Mouse (Mus musculus) heart, postnatal 0 days (tissue): ENCODE data around the gene Susd3. TPM values are rescaled to one million over a fixed set of nuclear protein-coding genes. Genes with fewer than 3 reads are reported as not detected.

Experiments used
- ATAC-seq: fragments of 200-750 bp; cut with Nextera tagmentation; 2 replicates; pipeline ENCODE4 v1.8.0; 2017; ENCODE audit warnings: low read depth, moderate number of reproducible peaks, moderate library complexity; ENCODE audit not compliant: insufficient read depth
- DNase-seq: peaks from one replicate; pipeline ENCODE4 v3.0.0-alpha.2; 2016; ENCODE audit warnings: low spot score
- H3K27ac ChIP-seq: fragments of 300-500 bp; sonication (generic); 2 replicates; pipeline ENCODE4 v1.5.1; 2014; ENCODE audit warnings: low read depth, mild to moderate bottlenecking
- H3K27me3 ChIP-seq: fragments of 300-500 bp; sonication (generic); 2 replicates; pipeline ENCODE4 v1.6.1; 2014; ENCODE audit warnings: low read length, mixed read lengths; ENCODE audit not compliant: control insufficient read depth, insufficient read depth
- H3K36me3 ChIP-seq: fragments of 300-500 bp; sonication (generic); replicated peaks from 2 replicates; pipeline ENCODE4 v1.6.1; 2014; ENCODE audit warnings: low read length, mixed read lengths; ENCODE audit not compliant: control insufficient read depth, insufficient read depth
- H3K4me1 ChIP-seq: fragments of 300-500 bp; sonication (generic); 2 replicates; pipeline ENCODE4 v1.6.1; 2014; ENCODE audit warnings: antibody characterized with exemption; ENCODE audit not compliant: control insufficient read depth, insufficient read depth
- H3K4me2 ChIP-seq: fragments of 300-500 bp; sonication (generic); 2 replicates; pipeline ENCODE4 v1.6.1; 2014; ENCODE audit warnings: low read depth, mild to moderate bottlenecking, low read length, moderate library complexity
- H3K4me3 ChIP-seq: fragments of 300-500 bp; sonication (generic); 2 replicates; pipeline ENCODE4 v1.5.1; 2014; ENCODE audit warnings: low read depth, low read length
- H3K9ac ChIP-seq: fragments of 300-500 bp; sonication (generic); replicated peaks from 2 replicates; pipeline ENCODE4 v1.6.1; 2014; ENCODE audit warnings: low read depth, low read length, mixed read lengths
- H3K9me3 ChIP-seq: fragments of 300-500 bp; sonication (generic); replicated peaks from 2 replicates; pipeline ENCODE4 v1.6.1; 2016; ENCODE audit warnings: low read length; ENCODE audit not compliant: control insufficient read depth
- CTCF ChIP-seq: IDR thresholded peaks from 2 replicates; pipeline ENCODE4 v1.5.1; 2016; ENCODE audit warnings: antibody characterized with exemption, control low read depth, low read depth
- EP300 ChIP-seq: IDR thresholded peaks from 2 replicates; pipeline ENCODE4 v1.6.1; 2016; ENCODE audit warnings: antibody characterized with exemption, low read depth
- WGBS: fragments of 180-500 bp; shearing (Covaris S2); extraction: QIAGEN DNeasy Blood & Tissue Kit; methylation state at CpG from one replicate; pipeline ENCODE4 v1.1.7; 2014; 5-methylcytosine and 5-hydroxymethylcytosine counted together
- polyA plus RNA-seq: library from polyadenylated mRNA; unstranded; fragments of >200 nt; fragmentation: Nextera tagmentation; extraction: Ambion mirVana; gene quantifications from 2 replicates; pipeline ENCODE4 v1.2.1, GENCODE M21; 2015
- total RNA-seq: library from RNA; depleted of rRNA; stranded (reverse); fragments of >200 nt; gene quantifications from 2 replicates; pipeline ENCODE4 v1.2.3, GENCODE M21; 2014; ENCODE audit warnings: low replicate concordance

The Susd3 gene
- total and polyA plus RNA-seq, 2 experiments from 2014 or later: 0.46 to 0.75 TPM

DNA sequence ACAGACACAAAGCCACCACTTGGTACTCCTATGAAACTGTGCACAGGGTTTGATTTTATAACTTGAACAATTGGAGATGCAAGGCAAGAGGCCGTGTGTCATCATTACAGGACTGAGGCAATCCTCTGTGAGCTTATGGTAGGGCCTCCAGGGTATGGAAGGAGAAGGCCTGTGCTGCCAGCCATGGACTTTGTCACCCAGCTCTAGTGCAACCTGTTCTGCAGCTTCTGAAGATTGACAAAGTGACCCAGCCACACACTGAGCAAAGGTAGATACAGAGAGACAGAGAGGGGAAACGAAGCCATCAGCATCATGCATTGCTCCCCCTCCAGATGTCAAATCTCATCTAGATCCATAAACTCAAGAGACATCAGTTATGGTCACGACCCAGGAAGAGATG lies 38.2 kb upstream of the Susd3 start:
- no peaks in the 10 kb centered on the region for H3K9me3 ChIP-seq
- no peak for DNase-seq
- TF ChIP-seq EP300: no peak
- ATAC-seq: no peak
- H3K4me2 ChIP-seq: no peak overlapping the region
- H3K36me3 ChIP-seq: no peaks in the 10 kb centered on the region
- WGBS: 75% methylated on average over 3 of the region's 3 CpGs
- H3K27ac ChIP-seq: no peak overlapping the region
- H3K27me3 ChIP-seq: no peaks in the 10 kb centered on the region
- no peak overlapping the region for H3K4me3 ChIP-seq
- no peak overlapping the region for H3K9ac ChIP-seq
- no peaks in the 10 kb centered on the region for H3K4me1 ChIP-seq

DNA sequence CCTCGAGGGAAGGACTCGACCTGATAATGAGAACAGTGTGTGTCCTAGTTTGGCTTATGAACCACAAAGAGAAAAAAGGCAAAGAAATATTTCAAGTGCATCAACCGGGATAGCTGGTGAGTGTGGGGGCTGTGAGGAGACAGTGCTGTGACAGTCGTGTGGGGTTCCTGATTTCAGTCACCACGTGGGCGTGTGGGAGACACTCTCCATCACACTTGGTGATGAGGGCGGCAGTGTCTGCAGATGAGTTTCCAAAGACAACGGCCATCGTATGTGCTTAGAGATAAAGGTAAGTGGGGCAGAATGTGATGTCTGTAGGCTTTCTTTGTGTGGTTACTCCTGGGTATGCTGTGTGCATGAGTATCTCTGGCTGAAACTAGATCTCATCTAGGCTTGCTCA lies 35.2 kb upstream of the Susd3 start:
- ATAC-seq (no peak), DNase-seq (no peak)
- H3K4me1 ChIP-seq: no peaks in the 10 kb centered on the region
- no peak overlapping the region for H3K27ac ChIP-seq
- no peak for TF ChIP-seq CTCF
- no peak for TF ChIP-seq EP300
- H3K9ac ChIP-seq: no peak overlapping the region
- H3K4me3 ChIP-seq: no peak overlapping the region
- H3K36me3 ChIP-seq: no peaks in the 10 kb centered on the region
- H3K4me2 ChIP-seq: no peak overlapping the region
- WGBS: 37% methylated on average over 9 of the region's 9 CpGs
- no peaks in the 10 kb centered on the region for H3K27me3 ChIP-seq
- 0 out of 2 replicates have a peak, but pooled peaks cover 10% of the 10 kb centered on the region for H3K9me3 ChIP-seq

GRCm38 (mm10) chr13:49282168-49282567 lies 33.7 kb upstream of the Susd3 start:
- 22% methylated on average over 2 of the region's 2 CpGs for WGBS
- H3K36me3 ChIP-seq: no peaks in the 10 kb centered on the region
- no peak overlapping the region for H3K4me2 ChIP-seq
- H3K4me1 ChIP-seq: no peaks in the 10 kb centered on the region
- TF ChIP-seq EP300 (no peak), CTCF (no peak)
- no peak overlapping the region for H3K4me3 ChIP-seq
- H3K9ac ChIP-seq: no peak overlapping the region
- H3K9me3 ChIP-seq: 0 out of 2 replicates have a peak, but pooled peaks cover 10% of the 10 kb centered on the region
- no peak overlapping the region for H3K27ac ChIP-seq
- no peak for ATAC-seq
- no peak for DNase-seq
- no peaks in the 10 kb centered on the region for H3K27me3 ChIP-seq

- Histone ChIP-seq H3K4me1 (no peaks in the 10 kb centered on the region), H3K9me3 (no peaks in the 10 kb centered on the region), H3K27ac (no peak overlapping the region), H3K4me3 (no peak overlapping the region), H3K27me3 (no peaks in the 10 kb centered on the region), H3K36me3 (no peaks in the 10 kb centered on the region), H3K9ac (no peak overlapping the region), H3K4me2 (no peak overlapping the region)
- TF ChIP-seq CTCF (peak; percentile 7; the same call in 1 of the 2 replicates), EP300 (no peak)
- ATAC-seq (no peak), DNase-seq (no peak)
- 44% methylated on average over 5 of the region's 5 CpGs for WGBS
Measured at GRCm38 (mm10) chr13:49271831-49272765, 23.6 kb upstream of the Susd3 start.

DNA sequence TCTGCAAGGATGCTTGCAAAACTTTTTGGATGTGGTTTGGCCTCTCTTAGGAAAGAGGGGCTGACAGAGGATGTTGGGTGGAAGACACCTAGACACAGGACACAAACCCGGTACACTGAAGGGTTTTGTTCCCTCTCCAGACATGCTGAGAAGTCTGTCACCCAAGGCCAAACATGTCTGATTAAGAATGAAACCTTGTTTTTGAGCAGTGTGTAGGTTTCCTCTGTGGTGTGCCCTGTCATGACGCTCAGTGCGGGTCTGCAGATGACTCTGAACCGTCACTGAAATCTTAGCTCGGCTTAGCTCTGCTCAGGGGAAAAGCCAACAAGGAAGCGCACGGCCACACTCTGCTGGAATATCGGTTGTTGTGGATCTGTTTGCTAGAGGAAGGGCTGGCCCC lies 22.0 kb upstream of the Susd3 start:
- ATAC-seq (no peak), DNase-seq (no peak)
- no peaks in the 10 kb centered on the region for H3K9me3 ChIP-seq
- no peaks in the 10 kb centered on the region for H3K27me3 ChIP-seq
- TF ChIP-seq EP300: no peak
- no peak for TF ChIP-seq CTCF
- H3K27ac ChIP-seq: no peak overlapping the region
- no peaks in the 10 kb centered on the region for H3K4me1 ChIP-seq
- H3K4me3 ChIP-seq: no peak overlapping the region
- H3K9ac ChIP-seq: no peak overlapping the region
- 74% methylated on average over 8 of the region's 8 CpGs for WGBS
- no peaks in the 10 kb centered on the region for H3K36me3 ChIP-seq
- no peak overlapping the region for H3K4me2 ChIP-seq
